Mouse (Mus musculus) hindbrain, embryonic 15.5 days (tissue): ENCODE measurements around the gene Irf5. TPM values are rescaled to one million over a fixed set of nuclear protein-coding genes. Genes with fewer than 3 reads are reported as not detected.

ENCODE experiments used
- ATAC-seq: fragments of 200-750 bp; cut with Nextera tagmentation; 2 replicates; pipeline ENCODE4 v1.8.0; 2017; ENCODE audit warnings: low read depth, moderate number of reproducible peaks, moderate TSS enrichment; ENCODE audit not compliant: low FRiP score
- H3K27ac ChIP-seq: fragments of 300-500 bp; sonication (generic); replicated peaks from 2 replicates; pipeline ENCODE4 v1.5.1; 2015; ENCODE audit warnings: mild to moderate bottlenecking, inconsistent platforms
- H3K27me3 ChIP-seq: fragments of 300-500 bp; sonication (generic); 2 replicates; pipeline ENCODE4 v1.6.1; 2015; ENCODE audit warnings: control low read depth, inconsistent platforms
- H3K36me3 ChIP-seq: fragments of 300-500 bp; sonication (generic); 2 replicates; pipeline ENCODE4 v1.6.1; 2015; ENCODE audit warnings: control low read depth, inconsistent platforms
- H3K4me1 ChIP-seq: fragments of 300-500 bp; sonication (generic); replicated peaks from 2 replicates; pipeline ENCODE4 v1.6.1; 2015; ENCODE audit warnings: control low read depth, inconsistent platforms
- H3K4me2 ChIP-seq: fragments of 300-500 bp; sonication (generic); 2 replicates; pipeline ENCODE4 v1.6.1; 2015; ENCODE audit warnings: moderate library complexity, mild to moderate bottlenecking, inconsistent platforms
- H3K4me3 ChIP-seq: fragments of 300-500 bp; sonication (generic); 2 replicates; pipeline ENCODE4 v1.5.1; 2015; ENCODE audit warnings: mild to moderate bottlenecking, inconsistent platforms
- H3K9ac ChIP-seq: fragments of 300-500 bp; sonication (generic); 2 replicates; pipeline ENCODE4 v1.6.1; 2015; ENCODE audit warnings: inconsistent platforms
- H3K9me3 ChIP-seq: fragments of 300-500 bp; sonication (generic); 2 replicates; pipeline ENCODE4 v1.6.1; 2016; ENCODE audit warnings: control low read depth, inconsistent platforms
- WGBS: fragments of 180-500 bp; shearing (Covaris S2); methylation state at CpG from one replicate; pipeline ENCODE4 v1.1.7; 2015; 5-methylcytosine and 5-hydroxymethylcytosine counted together
- polyA plus RNA-seq: library from polyadenylated mRNA; unstranded; fragments of >200 nt; fragmentation: Nextera tagmentation; extraction: Ambion mirVana; gene quantifications from 2 replicates; pipeline ENCODE4 v1.2.1, GENCODE M21; 2015

Irf5 gene
- polyA plus RNA-seq, 1 experiment from 2014 or later: 1.7 TPM

DNA sequence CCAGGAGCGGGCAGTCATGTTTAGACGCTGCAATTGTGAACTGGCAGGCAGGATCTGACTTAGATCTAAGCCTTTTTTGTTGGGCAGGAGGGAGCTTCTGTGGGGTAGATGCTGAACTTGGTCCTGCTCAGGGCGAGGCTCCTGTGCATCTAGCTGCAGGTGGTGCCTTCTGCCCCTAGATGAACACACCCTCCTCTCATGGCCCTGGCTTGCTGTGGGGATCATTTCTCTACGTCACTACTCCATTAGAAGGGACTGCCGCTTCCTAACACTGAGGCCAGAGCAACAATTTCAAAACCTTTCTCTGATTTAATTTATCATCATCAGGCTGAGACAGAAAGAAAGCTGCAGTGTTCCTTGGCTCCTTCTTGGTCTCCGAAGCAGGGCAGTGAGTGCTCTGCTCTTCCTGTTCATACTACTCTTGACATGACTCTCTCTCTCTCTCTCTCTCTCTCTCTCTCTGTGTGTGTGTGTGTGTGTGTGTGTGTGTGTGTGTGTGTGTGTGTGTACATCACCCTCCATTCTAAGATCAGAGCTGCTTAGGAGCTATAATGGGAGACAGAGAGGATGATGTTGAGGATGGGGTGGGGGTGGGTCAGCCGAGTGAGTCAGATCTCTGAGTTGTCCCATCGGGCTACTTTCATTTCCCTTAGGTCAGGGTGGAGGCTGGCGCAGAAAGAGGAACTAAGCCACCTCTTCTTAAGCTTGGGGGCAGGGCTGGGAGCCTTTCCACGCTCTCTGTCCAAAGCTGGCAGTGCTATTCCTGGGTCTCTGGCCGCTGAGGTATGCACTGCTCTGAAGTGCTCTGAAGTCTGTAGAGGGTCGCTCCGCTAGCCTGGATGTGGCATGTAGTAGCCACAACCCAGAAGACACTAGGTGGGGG, 2.4 kb downstream of the Irf5 start:
- Histone ChIP-seq H3K27me3 (peaks cover 40% of the 10 kb centered on the region), H3K4me2 (no peak overlapping the region), H3K4me3 (no peak overlapping the region), H3K36me3 (no peaks in the 10 kb centered on the region), H3K9ac (no peak overlapping the region), H3K27ac (no peak overlapping the region), H3K9me3 (no peaks in the 10 kb centered on the region), H3K4me1 (peaks cover 23% of the 10 kb centered on the region)
- 27% methylated on average over 13 of the region's 13 CpGs for WGBS
- ATAC-seq: no peak

- Histone ChIP-seq H3K9me3 (no peaks in the 10 kb centered on the region), H3K9ac (no peak overlapping the region), H3K27me3 (peaks cover 40% of the 10 kb centered on the region), H3K4me2 (no peak overlapping the region), H3K4me1 (peaks cover 23% of the 10 kb centered on the region), H3K27ac (no peak overlapping the region), H3K36me3 (no peaks in the 10 kb centered on the region), H3K4me3 (no peak overlapping the region)
- no peak for ATAC-seq
- WGBS: 32% methylated on average over 2 of the region's 2 CpGs
These were observed 3.0 kb downstream of the Irf5 start for GRCm38 (mm10) chr6:29529444-29529820.

DNA sequence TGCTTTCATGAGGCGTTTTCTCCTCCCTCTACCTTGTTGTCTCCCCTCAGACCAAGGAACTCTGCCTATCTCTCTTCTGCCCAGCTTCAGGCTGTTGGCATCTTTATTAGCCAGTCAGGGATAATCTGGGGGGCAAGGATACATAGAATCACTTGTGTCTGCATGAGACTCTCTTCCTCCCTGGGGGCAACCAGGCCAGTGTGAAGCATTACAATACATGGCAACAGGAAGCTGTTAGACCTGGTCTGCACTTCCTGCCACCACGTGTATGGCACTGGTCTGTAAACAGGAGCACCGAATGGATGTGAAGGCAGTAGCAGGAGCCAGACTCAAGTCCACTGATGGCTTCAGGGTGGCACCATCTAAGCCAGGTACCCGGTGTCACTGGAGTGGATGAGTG, 3.6 kb downstream of the Irf5 start:
- H3K4me3 ChIP-seq: no peak overlapping the region
- H3K27me3 ChIP-seq: peaks cover 40% of the 10 kb centered on the region
- no peaks in the 10 kb centered on the region for H3K36me3 ChIP-seq
- H3K9me3 ChIP-seq: no peaks in the 10 kb centered on the region
- H3K9ac ChIP-seq: no peak overlapping the region
- H3K27ac ChIP-seq: no peak overlapping the region
- H3K4me1 ChIP-seq: peaks cover 23% of the 10 kb centered on the region
- H3K4me2 ChIP-seq: no peak overlapping the region
- 71% methylated on average over 4 of the region's 4 CpGs for WGBS
- ATAC-seq: no peak

DNA sequence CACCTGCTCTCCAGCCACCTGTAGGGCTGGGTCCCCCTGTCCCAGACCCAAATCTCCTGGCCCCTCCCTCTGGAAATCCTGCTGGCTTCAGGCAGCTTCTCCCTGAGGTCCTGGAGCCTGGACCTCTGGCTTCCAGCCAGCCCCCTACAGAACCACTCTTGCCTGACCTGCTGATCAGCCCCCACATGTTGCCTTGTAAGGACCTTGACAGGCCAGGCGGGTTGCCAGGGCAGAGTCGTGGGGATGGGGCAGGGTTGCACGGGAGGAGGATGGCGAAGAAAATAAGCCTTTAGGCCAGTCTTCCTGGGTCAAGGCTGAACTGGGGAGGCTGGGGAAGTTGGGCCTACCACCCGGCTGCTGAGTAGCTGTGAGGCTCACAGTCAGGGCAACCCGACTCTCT, 8.9 kb downstream of the Irf5 start:
- no peak overlapping the region for H3K27ac ChIP-seq
- no peak overlapping the region for H3K4me2 ChIP-seq
- ATAC-seq: no peak
- 74% methylated on average over 6 of the region's 6 CpGs for WGBS
- peaks cover 3% of the 10 kb centered on the region for H3K36me3 ChIP-seq
- H3K9ac ChIP-seq: no peak overlapping the region
- no peaks in the 10 kb centered on the region for H3K9me3 ChIP-seq
- H3K4me3 ChIP-seq: no peak overlapping the region
- peaks cover 4% of the 10 kb centered on the region for H3K27me3 ChIP-seq
- H3K4me1 ChIP-seq: no peaks in the 10 kb centered on the region

DNA sequence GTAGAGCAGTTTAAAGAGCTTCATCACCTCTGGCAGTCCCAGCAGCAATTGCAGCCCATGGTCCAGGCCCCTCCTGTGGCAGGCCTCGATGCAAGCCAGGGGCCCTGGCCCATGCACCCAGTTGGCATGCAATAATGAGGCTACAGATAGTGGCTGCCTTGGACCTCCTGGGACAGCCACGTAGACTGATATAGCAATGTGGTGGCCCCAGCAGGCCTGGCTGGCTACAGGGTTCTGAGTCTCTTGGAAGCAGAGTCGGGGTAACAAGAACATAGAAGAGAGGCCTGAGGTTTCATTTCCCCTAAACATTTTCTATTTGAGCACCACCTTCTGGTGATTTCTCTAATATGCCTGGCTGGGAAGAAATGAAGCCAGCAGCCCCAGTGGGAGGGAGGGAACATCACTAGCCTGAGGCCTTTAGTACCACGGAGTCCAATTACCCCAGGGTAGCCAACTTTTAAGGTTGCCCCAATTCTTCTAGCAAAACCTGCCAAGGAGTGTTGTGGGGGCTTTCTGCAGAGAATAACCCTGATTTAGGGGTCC, 10.3 kb downstream of the Irf5 start:
- Histone ChIP-seq H3K9me3 (no peaks in the 10 kb centered on the region), H3K4me2 (no peak overlapping the region), H3K36me3 (peaks cover 8% of the 10 kb centered on the region), H3K9ac (no peak overlapping the region), H3K27ac (no peak overlapping the region), H3K4me1 (no peaks in the 10 kb centered on the region), H3K4me3 (no peak overlapping the region), H3K27me3 (no peaks in the 10 kb centered on the region)
- 62% methylated on average over 4 of the region's 4 CpGs for WGBS
- ATAC-seq: no peak

DNA sequence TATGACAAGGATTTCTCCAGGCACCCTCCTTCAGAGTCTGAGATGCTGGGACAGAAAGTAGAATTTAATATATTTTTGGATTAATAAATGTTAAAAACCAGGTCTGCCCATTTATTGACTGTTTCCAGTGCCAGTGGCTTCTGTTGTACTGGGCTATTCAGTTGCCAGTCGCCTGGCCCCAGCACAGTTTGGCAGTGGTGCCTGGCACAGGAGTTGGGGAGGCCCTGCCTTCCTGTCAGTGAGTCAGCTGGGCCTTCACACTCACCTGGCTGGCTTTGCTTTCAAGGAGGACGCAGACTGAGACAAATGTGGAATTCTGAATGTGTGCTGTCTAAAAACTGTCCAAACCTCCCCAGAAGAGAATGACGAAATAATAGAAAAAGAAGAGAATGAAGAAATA, 10.8 kb downstream of the Irf5 start:
- Histone ChIP-seq H3K27me3 (no peaks in the 10 kb centered on the region), H3K4me3 (no peak overlapping the region), H3K9me3 (no peaks in the 10 kb centered on the region), H3K4me2 (no peak overlapping the region), H3K36me3 (peaks cover 12% of the 10 kb centered on the region), H3K9ac (no peak overlapping the region), H3K4me1 (no peaks in the 10 kb centered on the region), H3K27ac (no peak overlapping the region)
- 91% methylated on average over 3 of the region's 3 CpGs for WGBS
- no peak for ATAC-seq

DNA sequence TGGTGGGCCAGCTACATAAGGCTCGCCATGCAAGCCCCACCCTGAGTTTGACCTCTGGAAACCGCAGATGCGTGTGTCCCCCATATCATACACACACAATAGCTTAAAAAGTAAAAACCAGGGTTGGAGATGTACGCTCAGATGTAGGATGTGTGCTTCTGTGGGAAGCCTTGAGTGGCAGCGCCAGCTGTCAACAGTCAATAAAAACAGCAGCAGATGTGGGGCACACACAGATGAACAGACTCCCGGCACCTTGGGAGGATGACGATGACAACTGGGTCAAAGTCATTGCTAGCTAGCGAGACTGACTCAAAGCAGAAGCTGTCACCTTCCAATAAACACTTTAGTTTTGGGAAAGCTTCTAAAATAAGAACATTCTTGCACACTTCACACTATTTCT, 13.1 kb downstream of the Irf5 start:
- Histone ChIP-seq H3K4me2 (no peak overlapping the region), H3K9me3 (no peaks in the 10 kb centered on the region), H3K9ac (no peak overlapping the region), H3K36me3 (peaks cover 32% of the 10 kb centered on the region), H3K27me3 (no peaks in the 10 kb centered on the region), H3K4me3 (no peak overlapping the region), H3K4me1 (no peaks in the 10 kb centered on the region), H3K27ac (no peak overlapping the region)
- WGBS: 89% methylated on average over 8 of the region's 8 CpGs
- no peak for ATAC-seq

DNA sequence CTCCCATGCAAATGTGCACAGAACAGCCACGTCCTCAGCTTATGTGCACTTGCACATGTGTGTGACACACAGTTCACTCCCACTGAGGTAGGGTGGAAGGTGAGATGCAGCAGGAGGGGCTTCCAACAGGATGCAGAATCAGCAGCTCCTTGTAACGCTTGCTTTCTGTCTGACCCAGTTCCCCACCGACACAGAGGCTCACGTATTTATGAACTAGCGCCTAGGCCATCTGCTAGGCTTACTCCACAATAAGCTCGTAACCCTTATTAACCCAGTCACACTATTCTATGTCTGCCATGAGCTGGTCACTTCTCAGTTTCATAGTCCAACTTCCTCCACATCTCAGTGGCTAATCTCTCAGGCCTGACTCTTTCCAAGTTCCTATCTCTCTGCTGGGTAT, 13.8 kb downstream of the Irf5 start:
- Histone ChIP-seq H3K36me3 (peaks cover 38% of the 10 kb centered on the region), H3K9me3 (no peaks in the 10 kb centered on the region), H3K4me1 (no peaks in the 10 kb centered on the region), H3K9ac (no peak overlapping the region), H3K4me2 (no peak overlapping the region), H3K27ac (no peak overlapping the region), H3K4me3 (no peak overlapping the region), H3K27me3 (no peaks in the 10 kb centered on the region)
- 83% methylated on average over 6 of the region's 6 CpGs for WGBS
- no peak for ATAC-seq

DNA sequence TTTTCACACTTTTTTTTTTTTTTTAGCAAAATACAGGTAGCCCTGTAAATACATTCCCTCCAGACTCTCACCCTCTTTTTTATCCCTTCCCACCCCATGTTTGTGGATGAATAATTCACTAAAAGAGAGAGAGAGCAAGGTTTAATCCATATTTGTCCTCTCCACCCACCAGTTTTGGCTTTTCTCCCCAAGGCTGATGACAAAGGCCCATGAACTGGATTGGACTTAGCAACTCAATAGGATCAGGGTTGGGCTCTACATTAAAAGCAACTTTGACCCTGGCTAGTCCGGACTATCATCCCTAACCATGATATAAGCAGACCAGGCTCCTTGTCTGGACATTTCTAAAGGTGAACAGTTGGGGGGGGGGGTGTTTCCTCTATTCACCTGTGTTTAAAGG, 14.5 kb downstream of the Irf5 start:
- Histone ChIP-seq H3K9ac (no peak overlapping the region), H3K4me2 (no peak overlapping the region), H3K36me3 (peaks cover 46% of the 10 kb centered on the region), H3K4me3 (no peak overlapping the region), H3K9me3 (no peaks in the 10 kb centered on the region), H3K27ac (no peak overlapping the region), H3K27me3 (no peaks in the 10 kb centered on the region), H3K4me1 (no peaks in the 10 kb centered on the region)
- WGBS: 100% methylated on average over 1 of the region's 1 CpGs
- ATAC-seq: no peak

DNA sequence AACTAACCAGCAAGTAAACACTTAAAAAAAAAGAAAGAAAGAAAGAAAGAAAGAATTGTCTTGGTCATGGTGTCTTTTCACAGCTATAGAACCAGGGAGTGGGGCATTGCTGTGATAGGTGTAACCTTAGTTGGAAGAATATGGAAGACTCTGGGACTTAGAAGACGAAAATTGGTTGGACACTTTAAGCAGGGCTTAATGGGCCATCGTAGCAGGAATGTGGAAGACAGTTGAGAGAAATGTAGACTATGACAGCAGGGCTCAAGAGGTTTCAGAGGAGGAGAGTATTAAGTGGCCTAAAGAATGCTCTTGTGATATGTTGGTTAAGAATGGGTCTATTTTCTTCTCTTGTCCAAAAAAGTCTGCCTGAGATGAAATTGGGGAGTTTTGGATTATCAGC, 19.2 kb downstream of the Irf5 start:
- ATAC-seq: no peak
- no peak overlapping the region for H3K27ac ChIP-seq
- no peaks in the 10 kb centered on the region for H3K9me3 ChIP-seq
- no peak overlapping the region for H3K4me2 ChIP-seq
- no peak overlapping the region for H3K4me3 ChIP-seq
- H3K9ac ChIP-seq: no peak overlapping the region
- H3K36me3 ChIP-seq: peaks cover 69% of the 10 kb centered on the region
- WGBS: 98% methylated on average over 2 of the region's 2 CpGs
- no peaks in the 10 kb centered on the region for H3K4me1 ChIP-seq
- no peaks in the 10 kb centered on the region for H3K27me3 ChIP-seq

DNA sequence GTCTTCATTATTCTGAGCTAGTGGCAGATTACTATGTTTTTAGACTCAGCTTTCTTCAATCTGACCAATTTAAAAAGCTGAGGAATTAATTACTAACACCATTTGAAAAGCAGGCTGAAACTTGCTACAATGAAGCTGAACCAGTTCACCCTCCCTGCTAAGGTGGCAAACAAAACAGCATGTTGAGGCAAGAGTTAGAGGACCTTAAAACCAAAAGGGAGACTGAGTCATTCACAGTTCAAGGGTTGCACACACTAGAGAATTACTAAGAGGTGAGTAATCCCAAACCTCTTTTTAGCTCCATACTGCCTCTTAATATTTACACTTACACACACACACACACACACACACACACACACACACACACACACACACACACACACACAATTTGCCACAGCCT, 21.2 kb downstream of the Irf5 start:
- ATAC-seq: no peak
- H3K9ac ChIP-seq: no peak overlapping the region
- no peak overlapping the region for H3K27ac ChIP-seq
- no peak overlapping the region for H3K4me3 ChIP-seq
- H3K36me3 ChIP-seq: peaks cover 76% of the 10 kb centered on the region
- H3K9me3 ChIP-seq: no peaks in the 10 kb centered on the region
- H3K4me2 ChIP-seq: no peak overlapping the region
- no peaks in the 10 kb centered on the region for H3K4me1 ChIP-seq
- H3K27me3 ChIP-seq: no peaks in the 10 kb centered on the region

- no peak overlapping the region for H3K4me2 ChIP-seq
- H3K9me3 ChIP-seq: no peaks in the 10 kb centered on the region
- WGBS: 97% methylated on average over 1 of the region's 1 CpGs
- H3K36me3 ChIP-seq: peaks cover 76% of the 10 kb centered on the region
- no peak overlapping the region for H3K27ac ChIP-seq
- no peak overlapping the region for H3K9ac ChIP-seq
- H3K27me3 ChIP-seq: no peaks in the 10 kb centered on the region
- ATAC-seq: no peak
- no peaks in the 10 kb centered on the region for H3K4me1 ChIP-seq
- H3K4me3 ChIP-seq: no peak overlapping the region
These were observed 21.7 kb downstream of the Irf5 start for GRCm38 (mm10) chr6:29548086-29548485.

GRCm38 (mm10) chr6:29552526-29552925, 26.1 kb downstream of the Irf5 start:
- ATAC-seq: no peak
- no peak overlapping the region for H3K27ac ChIP-seq
- no peak overlapping the region for H3K9ac ChIP-seq
- H3K4me1 ChIP-seq: no peaks in the 10 kb centered on the region
- no peak overlapping the region for H3K4me3 ChIP-seq
- no peaks in the 10 kb centered on the region for H3K27me3 ChIP-seq
- H3K4me2 ChIP-seq: no peak overlapping the region
- no peaks in the 10 kb centered on the region for H3K9me3 ChIP-seq
- peaks cover 81% of the 10 kb centered on the region for H3K36me3 ChIP-seq
- 94% methylated on average over 2 of the region's 2 CpGs for WGBS
